Mouse (Mus musculus) embryonic stem cell, embryonic (primary cell): ENCODE measurements around the gene Ctr9.

ENCODE experiments used
- CTCF ChIA-PET, 4 experiments: fragments of 300-600 bp in 2 of 4; fragments of 350-600 bp in 2 of 4; sonication (Branson Sonifier 250); formaldehyde crosslinking; loops; one replicate each; lab custom pipeline; 2022; ENCODE audit warnings: inconsistent platforms in 2 of 4; lab: Charles Lee
- POLR2A ChIA-PET, 4 experiments: fragments of 300-600 bp in 2 of 4; fragments of 350-600 bp in 2 of 4; sonication (Branson Sonifier 250); formaldehyde crosslinking; loops; one replicate each; lab custom pipeline; 2022; ENCODE audit warnings: antibody characterized with exemption in 4 of 4, inconsistent platforms in 1 of 4; lab: Charles Lee

The Ctr9 gene

DNA sequence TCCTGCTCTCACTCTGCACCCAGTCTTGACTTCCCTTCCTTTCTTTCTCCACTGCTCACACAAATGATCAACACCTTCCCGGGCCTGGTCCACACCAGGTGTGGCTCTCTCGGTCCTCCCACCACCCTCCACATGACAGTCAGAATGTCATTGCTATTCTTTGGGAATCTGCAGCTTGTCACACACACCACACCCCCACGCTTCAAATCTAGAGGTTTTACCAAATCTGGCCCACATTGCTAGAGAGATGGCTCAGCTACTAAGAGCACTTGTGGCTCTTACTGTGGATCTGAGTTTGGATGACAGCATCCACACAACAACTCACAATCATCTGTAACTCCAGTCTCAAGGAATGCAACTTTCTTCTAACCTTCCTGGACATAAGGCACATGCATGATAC lies 11.8 kb upstream of the Ctr9 start:
- ChIA-PET POLR2A (no interaction called here), CTCF (interaction anchor here in 1 of 4 experiments (1.3 kb wide), 1 partner anchor 33 kb away, joined by 3 read pairs; no protein-coding TSS in a partner anchor)

DNA sequence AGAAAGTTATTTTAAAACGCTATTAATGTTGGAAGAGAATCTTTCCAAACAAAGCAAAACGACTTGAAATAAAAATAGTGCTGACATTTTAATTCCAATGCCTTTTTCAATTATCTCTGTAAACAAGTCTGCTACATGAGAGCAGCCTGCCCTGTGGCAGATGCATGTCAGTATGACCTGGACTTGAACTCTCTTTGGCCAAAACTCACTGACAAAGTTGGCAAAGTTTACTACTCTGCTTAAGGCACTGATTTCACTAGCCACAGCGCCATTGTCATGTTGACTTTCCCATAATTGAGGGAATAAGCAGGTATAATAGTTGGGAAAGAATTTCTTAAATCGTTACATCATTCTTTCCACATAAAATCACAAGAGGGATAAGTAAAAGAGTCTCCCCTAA lies 7.9 kb upstream of the Ctr9 start:
- POLR2A ChIA-PET: interaction anchor here in 1 of 4 experiments (1.1 kb wide), 1 partner anchor 102 kb away, joined by 3 read pairs; no protein-coding TSS in a partner anchor
- CTCF ChIA-PET: interaction anchor here in 1 of 4 experiments (0.6 to 1.4 kb wide), 2 partner anchors 8 to 1834 kb away, joined by 4 to 8 read pairs; partner anchors contain the start of gene Ctr9

DNA sequence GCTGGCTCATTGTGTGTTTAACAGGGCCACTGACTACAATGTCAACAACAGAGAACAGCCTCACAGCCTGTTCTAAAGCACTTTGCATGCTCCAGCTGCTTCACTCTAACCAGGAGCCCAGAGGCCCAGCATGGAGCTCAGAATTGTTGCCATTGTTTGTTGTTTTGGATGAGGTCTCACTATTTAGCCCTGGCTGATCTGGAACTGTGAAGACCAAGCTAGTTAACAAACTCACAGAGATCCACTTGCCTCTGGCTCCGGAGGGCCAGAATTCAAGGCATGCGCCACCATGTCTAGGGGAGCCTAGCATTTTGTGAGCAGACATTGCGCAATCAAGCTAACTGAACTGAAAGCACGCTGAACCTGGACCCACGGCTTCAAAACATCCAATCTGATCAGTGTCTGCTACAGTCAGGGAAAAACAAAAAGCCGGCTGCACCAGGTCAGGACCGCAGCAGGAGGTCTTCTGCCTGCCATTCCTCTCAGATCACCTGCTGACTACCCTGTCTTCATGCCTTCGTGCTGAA lies 4.6 kb upstream of the Ctr9 start:
- POLR2A ChIA-PET: interaction anchor here in 3 of 4 experiments (0.8 to 6.5 kb wide), 14 partner anchors 14 to 396 kb away, joined by 3 to 65 read pairs (median 4); partner anchors contain the start of genes Eif4g2 (in 3 of the 3), Ampd3 (in 1 of the 3) and Rnf141 (in 1 of the 3)
- CTCF ChIA-PET: no interaction called here

- CTCF ChIA-PET: no interaction called here
Observed at GRCm38 (mm10) chr7:111024912-111025311, 3.8 kb upstream of the Ctr9 start.

DNA sequence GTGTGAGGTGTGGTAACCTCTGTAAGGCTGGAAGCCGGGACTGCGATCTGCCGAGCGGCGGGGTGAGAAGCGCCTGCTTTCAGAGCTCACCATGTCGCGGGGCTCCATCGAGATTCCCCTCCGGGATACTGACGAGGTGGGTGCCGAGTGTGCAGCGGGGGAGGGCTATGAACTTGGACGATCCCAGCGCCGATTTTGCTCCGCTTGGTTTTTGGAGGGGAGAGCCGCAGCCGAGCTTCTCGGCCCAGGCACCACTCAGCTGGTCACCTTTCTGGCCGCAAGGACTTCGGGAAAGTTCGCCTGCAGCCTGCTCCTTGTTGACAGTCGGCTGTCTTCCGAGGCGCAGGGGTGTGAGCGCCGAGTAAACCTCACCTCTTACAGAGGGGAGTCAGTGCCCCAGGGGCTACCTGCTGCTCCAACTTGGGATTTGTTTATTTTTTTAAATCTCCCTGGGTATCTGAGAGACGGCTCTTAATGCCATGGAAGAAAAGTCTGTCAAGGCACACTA lies 349 bp downstream of the Ctr9 start:
- ChIA-PET CTCF (interaction anchor here (0.6 to 2.0 kb wide), 9 partner anchors 9 to 388 kb away, joined by 3 to 9 read pairs (median 4); no protein-coding TSS in a partner anchor), POLR2A (interaction anchor here (0.6 to 6.5 kb wide), 57 partner anchors 9 to 1510 kb away, joined by 3 to 67 read pairs (median 4); partner anchors contain the start of genes Eif4g2 (in 4 of the 4), Rnf141 (in 2 of the 4), Ampd3 (in 1 of the 4) and Ipo7 (in 1 of the 4))

More at GRCm38 (mm10) chr7:111024912-111025311, 3.8 kb upstream of the Ctr9 start:
- POLR2A ChIA-PET: interaction anchor here in 3 of 4 experiments (1.1 to 6.5 kb wide), 13 partner anchors 13 to 257 kb away, joined by 3 to 65 read pairs (median 4); partner anchors contain the start of genes Eif4g2 (in 3 of the 3), Ampd3 (in 1 of the 3) and Rnf141 (in 1 of the 3)

DNA sequence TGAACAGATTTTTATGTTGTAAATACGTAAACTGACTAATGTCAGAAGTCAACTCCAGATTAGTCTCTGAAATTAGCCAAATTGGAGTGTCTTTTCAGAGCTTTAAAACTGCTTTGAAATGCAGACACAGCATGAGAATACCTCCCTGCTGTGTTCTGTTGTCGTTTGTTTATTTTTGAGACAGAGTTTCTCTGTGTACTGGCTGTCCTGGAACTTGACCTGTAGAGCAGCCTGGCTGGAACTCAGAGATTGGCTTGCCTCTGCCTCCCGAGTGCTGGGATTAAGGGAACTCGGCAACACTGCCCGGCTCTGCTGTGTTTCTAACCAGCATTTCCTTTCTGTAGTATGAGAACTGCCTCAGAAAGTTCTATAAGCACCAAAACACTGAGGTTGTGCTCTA lies 20.2 kb downstream of the Ctr9 start:
- POLR2A ChIA-PET: interaction anchor here (0.6 to 6.6 kb wide), 20 partner anchors 14 to 1031 kb away, joined by 3 to 53 read pairs (median 5); partner anchors contain the start of genes Eif4g2 (in 4 of the 4), Ctr9 (in 2 of the 4) and Ipo7 (in 1 of the 4)
- CTCF ChIA-PET: interaction anchor here (0.6 to 1.6 kb wide), 25 partner anchors 10 to 411 kb away, joined by 3 to 13 read pairs (median 4); partner anchors contain the start of genes Ctr9 (in 2 of the 4) and Eif4g2 (in 1 of the 4)

DNA sequence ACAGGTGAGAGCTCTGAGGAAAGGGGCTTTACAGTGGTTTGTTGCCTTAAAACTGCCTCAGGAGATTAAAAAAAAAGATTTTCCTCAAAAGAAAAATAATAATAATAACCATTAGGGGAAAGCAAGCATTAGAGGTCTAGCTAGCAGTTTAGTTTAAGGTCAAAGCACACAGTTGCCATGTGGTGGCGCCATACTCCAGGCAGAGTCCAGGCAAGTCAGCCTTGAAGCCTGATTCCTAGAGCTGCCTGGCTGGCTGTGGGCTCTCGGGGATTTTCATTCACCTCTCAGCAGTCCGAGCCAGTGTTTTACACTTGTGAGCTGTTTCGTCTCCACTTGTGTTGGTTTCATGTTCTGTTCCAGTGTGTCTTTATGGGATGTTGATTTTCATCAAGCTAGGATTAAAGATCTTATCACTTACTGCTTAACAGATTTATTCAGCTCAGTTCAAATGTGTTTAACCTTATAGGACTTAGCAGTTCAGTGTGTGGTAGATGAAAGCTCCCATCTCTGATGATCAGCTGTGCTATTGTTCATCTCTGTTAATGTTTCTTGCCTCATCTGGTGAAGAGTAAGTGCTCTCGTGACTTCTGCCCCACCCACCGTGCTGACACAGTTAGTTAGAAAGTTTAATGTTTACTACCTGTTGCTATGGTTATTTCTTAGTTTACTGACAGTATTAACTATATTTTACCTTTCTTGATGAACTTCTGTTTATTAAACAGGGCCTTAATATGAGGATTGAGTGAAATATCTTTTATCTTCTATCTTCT lies 21.1 kb downstream of the Ctr9 start:
- CTCF ChIA-PET: interaction anchor here (0.6 to 1.6 kb wide), 38 partner anchors 9 to 1430 kb away, joined by 3 to 13 read pairs (median 4); partner anchors contain the start of genes Ctr9 (in 3 of the 4), Eif4g2 (in 1 of the 4) and Mrvi1 (in 1 of the 4)
- POLR2A ChIA-PET: interaction anchor here (0.6 to 6.6 kb wide), 24 partner anchors 9 to 1032 kb away, joined by 3 to 53 read pairs (median 5); partner anchors contain the start of genes Eif4g2 (in 4 of the 4), Ctr9 (in 2 of the 4) and Ipo7 (in 1 of the 4)

DNA sequence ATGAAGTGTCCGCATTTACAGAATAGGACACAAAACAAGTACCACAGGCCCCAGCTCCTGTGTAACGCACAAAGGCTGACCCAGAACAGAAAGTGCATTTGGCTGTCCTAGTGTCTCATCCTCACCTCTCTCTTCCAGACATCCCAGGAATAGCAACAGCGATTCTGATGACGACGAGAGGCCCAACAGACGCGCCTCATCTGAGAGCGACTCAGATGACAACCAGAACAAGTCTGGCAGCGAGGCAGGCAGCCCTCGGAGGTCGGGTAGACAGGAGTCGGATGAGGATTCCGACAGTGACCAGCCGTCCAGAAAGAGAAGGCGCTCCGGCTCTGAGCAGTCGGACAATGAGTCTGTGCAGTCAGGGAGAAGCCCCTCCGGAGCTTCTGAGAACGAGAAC lies 26.5 kb downstream of the Ctr9 start:
- CTCF ChIA-PET: no interaction called here
- POLR2A ChIA-PET: interaction anchor here in 3 of 4 experiments (0.5 to 3.1 kb wide), 10 partner anchors 8 to 287 kb away, joined by 3 to 12 read pairs (median 6); partner anchors contain the start of genes Eif4g2 (in 2 of the 3) and Ampd3 (in 1 of the 3)

DNA sequence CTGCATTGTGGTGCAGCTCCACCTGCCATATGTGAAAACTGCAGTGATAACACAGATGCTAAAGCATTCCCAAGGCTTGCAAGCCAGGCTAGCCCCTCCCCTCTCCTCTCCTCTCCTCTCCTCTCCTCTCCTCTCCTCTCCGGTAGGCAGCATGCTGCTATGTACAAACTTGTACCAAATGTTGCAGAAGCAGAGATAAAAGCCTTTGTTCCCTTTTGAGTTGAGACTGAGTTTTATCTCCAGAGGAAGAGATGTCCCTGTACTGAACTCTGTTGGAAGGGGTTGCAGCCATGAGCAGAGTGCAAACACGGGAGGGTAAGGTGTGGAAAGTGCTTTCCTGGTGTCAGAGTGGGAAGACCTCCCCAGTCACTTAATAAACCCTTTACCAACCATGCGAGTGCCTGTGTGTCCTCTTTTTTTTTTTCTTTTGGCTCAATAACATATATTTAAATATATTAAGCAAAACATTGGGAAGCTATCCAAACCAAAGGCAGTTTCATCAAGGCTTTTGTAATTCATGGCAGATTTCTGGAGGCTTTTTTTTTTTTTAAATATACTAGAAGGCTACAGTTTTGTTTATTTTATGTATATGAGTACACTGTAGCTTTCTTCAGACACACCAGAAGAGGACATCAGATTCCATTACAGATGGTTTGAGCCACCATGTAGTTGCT lies 27.4 kb downstream of the Ctr9 start:
- POLR2A ChIA-PET: interaction anchor here in 2 of 4 experiments (0.9 to 3.1 kb wide), 7 partner anchors 8 to 66 kb away, joined by 3 to 12 read pairs (median 6); partner anchors contain the start of gene Eif4g2 (in 2 of the 2)
- CTCF ChIA-PET: interaction anchor here in 2 of 4 experiments (0.6 to 0.7 kb wide), 2 partner anchors 12 to 1001 kb away, joined by 4 to 7 read pairs; no protein-coding TSS in a partner anchor

DNA sequence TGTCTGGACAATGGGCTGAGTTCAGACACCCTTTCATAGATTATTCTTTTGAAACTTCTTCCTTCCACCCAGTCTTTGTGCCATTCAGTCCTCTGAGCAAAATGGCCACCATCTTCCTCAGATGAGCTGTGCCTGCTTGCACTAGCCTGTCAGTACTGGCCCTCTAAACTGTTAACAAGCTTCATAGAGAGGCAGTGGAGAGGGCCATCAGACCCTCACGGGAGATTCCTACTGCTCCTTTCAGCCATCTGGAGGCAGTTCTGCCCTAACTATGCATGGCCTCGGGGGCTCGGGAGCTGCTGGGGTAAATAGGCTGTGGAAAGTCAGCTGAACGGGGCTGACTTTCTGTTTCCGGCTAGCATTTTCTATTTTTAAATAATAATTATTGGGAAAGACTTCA lies 30.8 kb downstream of the Ctr9 start:
- POLR2A ChIA-PET: interaction anchor here (0.9 to 4.3 kb wide), 9 partner anchors 9 to 23 kb away, joined by 3 to 16 read pairs (median 6); partner anchors contain the start of gene Eif4g2 (in 2 of the 4)
- CTCF ChIA-PET: interaction anchor here in 2 of 4 experiments (0.6 to 3.5 kb wide), 3 partner anchors 10 to 989 kb away, joined by 3 to 13 read pairs (median 4); no protein-coding TSS in a partner anchor

GRCm38 (mm10) chr7:111062971-111063370 lies 34.2 kb downstream of the Ctr9 start:
- ChIA-PET POLR2A (interaction anchor here (0.6 to 2.5 kb wide), 14 partner anchors 12 to 396 kb away, joined by 3 to 21 read pairs (median 3); partner anchors contain the start of genes Eif4g2 (in 3 of the 4) and Ctr9 (in 1 of the 4)), CTCF (interaction anchor here in 3 of 4 experiments (0.8 to 1.9 kb wide), 5 partner anchors 8 to 34 kb away, joined by 3 to 5 read pairs (median 4); partner anchors contain the start of genes Ctr9 (in 1 of the 3) and Eif4g2 (in 1 of the 3))

DNA sequence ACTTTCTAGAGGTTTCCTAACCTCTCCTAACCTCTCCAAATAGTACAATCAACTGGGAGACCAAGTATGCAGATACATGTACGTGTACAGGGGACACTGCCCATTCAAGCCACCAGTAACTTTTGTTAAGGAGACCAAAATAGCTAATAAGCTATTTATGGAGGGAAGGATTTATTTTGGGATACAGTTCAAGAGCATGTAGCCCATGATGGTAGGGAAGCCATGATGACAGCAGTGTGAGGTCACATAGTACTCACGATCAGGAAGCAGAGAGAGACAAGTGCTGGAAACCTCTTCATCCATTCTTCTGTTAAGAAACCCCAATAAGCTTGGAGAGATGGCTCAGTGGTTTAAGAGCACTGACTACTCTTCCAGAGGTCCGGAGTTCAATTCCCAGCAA lies 39.4 kb downstream of the Ctr9 start:
- POLR2A ChIA-PET: interaction anchor here (0.6 to 5.0 kb wide), 20 partner anchors 8 to 166 kb away, joined by 3 to 114 read pairs (median 6); partner anchors contain the start of genes Eif4g2 (in 4 of the 4) and Ctr9 (in 1 of the 4)
- CTCF ChIA-PET: no interaction called here

- ChIA-PET CTCF (no interaction called here), POLR2A (interaction anchor here (0.7 to 5.0 kb wide), 19 partner anchors 8 to 934 kb away, joined by 3 to 114 read pairs (median 8); partner anchors contain the start of genes Eif4g2 (in 3 of the 4) and Ctr9 (in 1 of the 4))
Observed at GRCm38 (mm10) chr7:111069439-111070166, 40.9 kb downstream of the Ctr9 start.

DNA sequence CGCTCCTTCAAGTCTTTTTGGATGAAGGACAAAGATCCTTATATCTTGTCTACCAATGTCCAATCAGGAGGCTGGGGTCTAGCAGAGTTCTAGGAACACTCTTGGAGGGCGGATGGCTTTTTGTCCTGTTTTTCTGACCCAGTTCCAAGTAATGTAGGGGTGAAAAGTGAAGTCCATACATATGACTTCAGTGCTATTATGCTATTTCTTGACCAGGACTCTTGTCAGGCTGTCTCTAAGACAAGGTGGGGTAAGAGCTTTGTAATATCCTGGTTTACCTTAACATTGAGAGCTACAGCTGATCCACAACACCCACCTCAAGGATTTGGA lies 41.4 kb downstream of the Ctr9 start:
- CTCF ChIA-PET: no interaction called here
- POLR2A ChIA-PET: interaction anchor here in 3 of 4 experiments (0.6 to 5.0 kb wide), 15 partner anchors 8 to 226 kb away, joined by 3 to 114 read pairs (median 7); partner anchors contain the start of genes Eif4g2 (in 3 of the 3), Ctr9 (in 1 of the 3) and Rnf141 (in 1 of the 3)

- POLR2A ChIA-PET: interaction anchor here in 3 of 4 experiments (2.8 to 3.5 kb wide), 3 partner anchors 10 to 11 kb away, joined by 34 to 92 read pairs (median 47); partner anchors contain the start of gene Eif4g2 (in 3 of the 3)
Observed at GRCm38 (mm10) chr7:111072410-111072809, 43.7 kb downstream of the Ctr9 start.

DNA sequence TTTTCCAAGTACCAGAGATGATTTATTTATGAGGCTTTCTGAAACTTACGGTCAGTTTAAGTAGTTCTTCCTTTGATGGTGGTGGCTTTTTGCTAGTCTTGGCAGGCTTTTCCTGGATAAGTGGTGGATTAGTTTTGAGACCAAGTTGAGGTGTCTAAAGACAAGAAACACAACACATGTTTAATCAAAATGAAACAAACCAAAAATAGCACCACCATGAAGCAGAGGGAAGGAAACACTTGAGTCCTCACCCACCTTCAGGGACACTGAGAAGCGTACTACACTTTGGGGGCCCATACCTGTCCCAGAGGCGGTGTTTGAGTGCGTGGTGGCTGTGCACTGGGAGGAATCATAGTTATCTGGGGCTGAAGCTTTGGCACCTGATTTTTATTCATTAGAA lies 46.5 kb downstream of the Ctr9 start:
- POLR2A ChIA-PET: interaction anchor here (1.0 to 3.5 kb wide), 20 partner anchors 8 to 51 kb away, joined by 3 to 92 read pairs (median 6); partner anchors contain the start of genes Eif4g2 (in 4 of the 4) and Ctr9 (in 2 of the 4)
- CTCF ChIA-PET: no interaction called here

More at GRCm38 (mm10) chr7:111072410-111072809, 43.7 kb downstream of the Ctr9 start:
- CTCF ChIA-PET: no interaction called here
